Mouse (Mus musculus) adrenal gland (tissue): Measurements from ENCODE around the gene Hspb7.

Source experiments
- intact Hi-C: fragments of 180-260 bp; cut with DNase I; formaldehyde crosslinking; loops from one replicate; pipeline ENCODE4 v1.15.1; 2025
- long read RNA-seq, 2 experiments: library from polyadenylated mRNA; unstranded; transcript quantifications; one replicate each; pipeline ENCODE4 v2.0.0; 2020; ENCODE audit warnings: borderline replicate concordance in 1 of 2; ENCODE audit not compliant: insufficient replicate concordance in 1 of 2

Hspb7 gene
- long read RNA-seq, experiment 1, result 0 reads
- long read RNA-seq, experiment 2, result 0 reads

GRCm38 (mm10) chr4:141420192-141420829 is at the start of gene Hspb7:
Hspb7 (plus strand) TSS chr4:141420779.
- intact Hi-C loops, result no loop called here

GRCm38 (mm10) chr4:141372426-141372825 is 48.2 kb upstream of the Hspb7 start:
- intact Hi-C loops, result no loop called here

DNA sequence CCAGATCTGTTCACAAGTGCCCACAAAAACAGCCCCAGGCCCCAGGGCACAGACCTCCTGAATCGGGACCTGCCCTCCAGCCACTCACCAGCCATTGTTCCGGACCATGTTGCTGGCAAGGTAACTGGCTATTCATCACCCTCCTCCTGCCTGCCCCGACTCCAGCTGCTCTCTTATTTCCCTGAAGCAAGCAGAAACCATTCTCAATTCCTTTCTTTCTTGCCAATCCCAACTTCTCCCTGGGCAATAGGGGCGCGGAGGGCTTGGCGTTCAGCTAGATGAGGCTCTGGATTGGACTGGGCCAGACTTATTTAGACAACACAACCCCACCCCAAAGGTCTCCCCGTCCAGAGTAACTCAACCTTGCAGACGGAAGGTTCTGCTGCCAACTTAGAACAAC is 40.9 kb upstream of the Hspb7 start:
- intact Hi-C loops, result loop anchor here (10.0 kb wide), 1 partner anchor 465 kb away; the partner anchor contains the start of gene Ctrc

GRCm38 (mm10) chr4:141382406-141382805 is 38.2 kb upstream of the Hspb7 start:
- intact Hi-C loops, result loop anchor here (10.0 kb wide), 1 partner anchor 462 kb away; the partner anchor contains the start of gene Ctrc

DNA sequence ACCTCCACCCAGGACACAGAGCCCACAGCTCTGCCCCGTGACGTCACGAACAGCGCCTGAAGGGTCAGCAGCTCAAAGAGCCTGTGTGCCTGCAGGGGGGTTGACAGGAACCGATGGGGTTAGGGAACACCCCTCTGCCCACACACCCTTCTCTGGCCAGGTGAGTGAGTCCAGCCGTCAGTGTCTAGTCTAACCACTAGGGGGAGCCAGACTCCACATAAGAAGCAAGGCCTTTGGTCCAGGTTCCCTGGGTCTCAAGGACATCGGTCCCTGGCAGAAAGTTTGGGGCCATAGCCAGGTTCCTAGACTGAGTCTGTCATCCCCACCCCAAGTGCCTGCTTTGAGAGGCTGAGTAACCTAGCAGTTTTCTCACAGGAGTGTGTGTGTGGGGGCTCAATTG is 35.3 kb upstream of the Hspb7 start:
- intact Hi-C loops, result loop anchor here (5.0 to 10.0 kb wide), 2 partner anchors 47 to 460 kb away; partner anchors contain the start of gene Ctrc

DNA sequence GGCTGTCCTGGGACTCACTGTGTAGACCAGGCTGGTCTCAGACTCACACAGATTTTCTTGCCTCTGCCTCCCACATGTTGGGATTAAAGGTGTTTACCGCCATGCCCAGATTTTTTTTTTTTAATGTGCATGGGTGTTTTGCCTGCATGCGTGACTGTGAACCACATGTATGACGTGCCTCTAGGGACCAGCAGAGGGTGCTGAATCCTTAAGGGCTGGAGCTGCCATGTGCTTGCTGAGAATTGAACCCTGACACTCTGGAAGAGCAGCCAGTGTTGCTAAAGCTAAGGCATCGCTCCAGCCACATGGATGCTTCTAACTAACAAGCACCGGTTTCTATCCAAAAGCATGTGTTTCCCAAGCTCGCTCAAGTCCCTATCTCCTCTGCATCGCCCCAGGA is 34.4 kb upstream of the Hspb7 start:
- intact Hi-C loops, result loop anchor here (5.0 to 10.0 kb wide), 2 partner anchors 46 to 459 kb away; partner anchors contain the start of gene Ctrc

DNA sequence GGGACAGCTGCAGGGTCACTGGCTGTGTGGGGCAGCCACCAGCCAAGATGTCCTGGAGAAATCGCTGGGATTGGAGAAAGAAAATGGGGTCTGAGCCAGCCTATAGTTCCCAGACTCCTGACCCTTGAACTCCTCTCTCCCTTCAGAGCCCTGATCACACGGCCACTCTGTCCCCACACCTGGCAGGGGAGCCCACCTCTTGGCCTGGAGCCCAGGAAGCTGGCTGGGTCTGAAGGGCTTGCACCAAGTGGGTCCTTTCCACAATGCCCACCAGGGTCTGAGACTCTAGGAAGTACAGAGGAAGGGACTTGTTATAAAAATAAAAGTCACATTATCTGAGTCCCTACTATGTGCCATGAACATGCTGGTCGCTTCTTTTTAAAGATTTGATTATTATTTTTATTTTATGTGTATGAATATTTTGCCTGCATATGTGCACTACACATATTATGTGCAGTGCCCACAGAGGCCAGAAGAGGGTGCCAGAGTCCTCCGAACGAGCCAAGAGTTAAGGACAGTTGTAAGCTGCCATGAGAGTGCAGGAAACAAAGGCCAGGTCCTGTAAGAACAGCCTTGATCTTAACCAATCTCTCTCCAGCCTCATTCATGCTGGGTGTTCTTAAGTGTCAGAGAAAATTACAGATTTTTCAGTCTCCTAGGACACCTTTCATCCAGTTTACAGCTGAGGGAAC is 33.3 kb upstream of the Hspb7 start:
- intact Hi-C loops, result loop anchor here (5.0 to 10.0 kb wide), 2 partner anchors 45 to 458 kb away; partner anchors contain the start of gene Ctrc

GRCm38 (mm10) chr4:141387933-141388332 is 32.6 kb upstream of the Hspb7 start:
- intact Hi-C loops, result loop anchor here (5.0 to 10.0 kb wide), 2 partner anchors 44 to 457 kb away; partner anchors contain the start of gene Ctrc

- intact Hi-C loops, result loop anchor here (5.0 to 10.0 kb wide), 2 partner anchors 43 to 455 kb away; partner anchors contain the start of gene Ctrc
Measured at GRCm38 (mm10) chr4:141389366-141390150, 31.0 kb upstream of the Hspb7 start.

DNA sequence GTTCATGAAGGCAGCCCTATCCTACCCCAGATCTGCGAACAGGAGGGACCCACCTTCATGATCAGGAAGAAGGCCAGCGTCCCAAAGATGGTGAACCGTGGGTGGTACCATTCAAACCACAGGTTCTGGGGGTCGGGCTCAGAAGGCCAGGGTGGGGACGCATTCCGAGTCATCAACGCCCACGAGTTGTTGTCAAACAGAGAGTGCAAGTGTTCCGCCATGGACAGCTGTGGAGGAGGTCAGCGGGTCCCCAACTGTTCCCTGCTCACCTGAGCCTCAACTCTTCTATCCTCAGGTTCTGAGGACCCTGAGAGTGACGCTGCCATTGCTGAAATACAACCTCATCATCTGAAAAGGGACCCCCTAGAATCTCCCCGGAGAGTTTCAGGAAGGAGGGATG is 29.3 kb upstream of the Hspb7 start:
- intact Hi-C loops, result no loop called here

DNA sequence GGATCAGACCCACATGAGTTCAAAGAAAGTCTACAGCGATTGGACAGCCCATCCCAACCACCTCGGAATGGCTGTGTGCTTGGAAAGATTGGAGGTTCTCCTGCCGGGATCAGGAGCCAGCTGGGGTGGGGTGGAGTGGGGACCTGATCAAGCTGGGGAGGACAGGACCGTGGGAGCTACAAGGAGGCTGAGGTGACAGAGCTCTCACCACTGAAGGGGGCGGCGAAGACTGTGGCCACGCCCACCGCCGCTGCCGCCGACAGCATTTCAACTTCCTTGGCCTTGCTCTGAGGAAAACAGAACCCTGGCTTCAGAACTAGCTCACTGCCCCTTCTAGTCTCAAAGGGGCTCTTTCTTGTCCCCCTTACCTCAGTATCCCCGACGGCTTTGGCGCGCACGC is 25.8 kb upstream of the Hspb7 start:
- intact Hi-C loops, result no loop called here

DNA sequence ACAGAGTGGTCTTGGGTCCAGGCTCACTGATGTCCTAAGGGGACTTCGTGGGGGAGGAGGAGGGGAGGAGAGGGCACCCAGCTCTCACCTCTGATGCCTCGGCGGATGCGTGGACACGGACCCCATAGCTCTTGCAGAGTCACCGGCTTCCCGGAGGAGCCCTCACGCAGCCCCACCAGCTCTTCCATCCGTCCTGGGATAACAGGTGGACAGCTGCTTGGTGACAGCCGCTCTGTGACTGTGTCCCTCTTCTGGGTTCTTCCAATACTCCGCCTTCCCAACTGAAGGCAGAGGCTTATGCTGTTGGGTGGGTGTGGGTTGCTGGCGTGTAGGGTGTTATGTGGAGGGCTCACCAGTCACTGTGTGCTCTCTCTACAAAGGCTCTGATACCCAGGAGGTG is 22.7 kb upstream of the Hspb7 start:
- intact Hi-C loops, result no loop called here

DNA sequence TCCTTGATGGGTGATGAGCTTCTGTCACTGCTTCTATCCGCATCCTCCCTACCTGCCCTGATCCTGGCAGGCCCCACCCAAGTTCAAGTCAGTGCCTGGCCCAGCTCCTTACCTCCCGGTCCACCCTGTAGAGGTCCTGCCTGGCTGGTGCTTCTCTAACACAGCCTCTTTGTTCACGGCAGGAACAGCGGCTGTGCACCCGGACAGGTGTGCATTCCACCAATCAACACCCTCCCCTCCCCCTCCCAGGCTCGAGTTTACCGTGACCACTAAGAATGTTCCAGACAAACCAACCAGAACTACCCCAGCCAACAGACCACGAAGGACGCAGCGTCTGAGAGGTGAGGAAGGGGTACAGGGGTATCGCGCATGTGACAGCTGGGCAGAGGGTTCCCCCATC is 22.0 kb upstream of the Hspb7 start, which contains the start of gene Clcnka:
TSS of gene Clcnka (minus strand) at position 180 of the 400 bp plus-strand sequence.
- intact Hi-C loops, result no loop called here

DNA sequence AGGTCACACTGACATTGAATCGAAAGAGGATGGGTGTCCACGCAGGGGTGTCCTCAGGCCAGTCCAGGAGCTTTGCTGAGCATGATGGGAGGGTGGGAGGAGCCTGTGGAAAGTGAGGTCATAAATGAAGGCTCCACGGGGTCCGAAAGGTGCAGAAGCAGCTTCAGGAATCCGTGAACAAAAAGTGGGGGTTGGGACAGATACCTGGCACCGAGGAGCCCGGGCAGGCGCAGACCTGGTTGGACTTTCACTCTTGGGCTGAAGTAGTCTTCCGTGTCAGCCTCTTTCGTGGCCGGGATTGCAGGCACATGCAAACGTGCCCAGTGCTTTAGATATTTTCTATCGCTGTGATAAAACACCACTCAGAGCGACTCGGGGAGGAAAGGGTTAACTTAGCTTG is 20.4 kb upstream of the Hspb7 start:
- intact Hi-C loops, result loop anchor here (10.0 kb wide), 1 partner anchor 455 kb away; no protein-coding TSS in a partner anchor

GRCm38 (mm10) chr4:141404518-141405313 is 15.9 kb upstream of the Hspb7 start:
- intact Hi-C loops, result loop anchor here (2.0 to 10.0 kb wide), 2 partner anchors 26 to 450 kb away; no protein-coding TSS in a partner anchor

DNA sequence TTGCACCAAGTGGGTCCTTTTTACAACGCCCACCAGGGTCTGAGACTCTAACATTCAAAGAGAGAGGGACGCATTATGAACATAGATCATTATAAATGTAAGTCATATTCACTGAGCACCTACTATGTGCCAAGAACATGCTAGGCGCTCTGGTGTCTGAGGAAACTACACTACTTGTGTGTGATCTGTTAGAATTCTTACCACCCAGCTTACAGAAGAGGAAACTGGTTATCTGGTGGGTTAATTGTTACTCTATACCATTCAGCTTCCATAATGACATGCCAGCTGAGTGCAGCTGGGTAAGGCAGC is 15.3 kb upstream of the Hspb7 start:
- intact Hi-C loops, result loop anchor here (2.0 to 10.0 kb wide), 2 partner anchors 26 to 450 kb away; no protein-coding TSS in a partner anchor

DNA sequence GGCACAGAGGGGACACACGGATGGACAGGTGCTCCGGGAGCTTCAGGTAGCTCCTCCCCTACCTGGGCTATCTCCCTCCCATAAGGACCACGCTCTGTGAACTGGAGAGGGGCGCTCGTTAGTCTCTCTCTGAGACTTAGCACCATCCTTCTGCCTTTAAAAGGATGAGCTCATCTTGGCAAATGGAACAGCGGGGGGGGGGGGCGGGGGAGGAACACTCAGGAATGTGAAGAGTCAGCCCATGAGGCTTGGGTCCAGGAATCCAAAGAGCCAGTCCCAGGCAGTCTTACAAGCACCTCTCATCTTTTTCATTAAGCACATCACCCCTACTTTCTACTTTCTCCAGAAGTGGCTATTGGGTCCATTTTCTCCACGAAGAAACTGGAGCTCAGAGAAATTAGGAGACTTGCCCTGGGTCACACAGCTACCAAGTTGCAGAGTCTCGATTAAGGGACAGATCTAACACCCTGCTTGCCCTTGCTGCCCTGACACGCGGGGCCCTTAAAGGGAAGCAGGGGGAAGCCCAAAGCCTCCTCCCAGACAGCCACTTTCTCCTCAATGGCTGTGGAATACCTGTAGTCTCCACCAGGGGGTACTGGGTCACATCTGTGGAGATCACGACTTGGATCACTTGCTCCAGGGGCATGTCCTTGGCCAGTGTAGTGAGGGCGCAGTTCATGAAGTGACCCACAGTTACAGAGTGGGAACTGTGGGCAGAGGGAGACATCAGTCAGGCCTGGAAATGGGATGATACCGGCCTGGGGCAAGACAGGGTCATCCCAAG is 13.9 kb upstream of the Hspb7 start:
- intact Hi-C loops, result loop anchor here (2.0 to 10.0 kb wide), 2 partner anchors 170 to 448 kb away; no protein-coding TSS in a partner anchor

DNA sequence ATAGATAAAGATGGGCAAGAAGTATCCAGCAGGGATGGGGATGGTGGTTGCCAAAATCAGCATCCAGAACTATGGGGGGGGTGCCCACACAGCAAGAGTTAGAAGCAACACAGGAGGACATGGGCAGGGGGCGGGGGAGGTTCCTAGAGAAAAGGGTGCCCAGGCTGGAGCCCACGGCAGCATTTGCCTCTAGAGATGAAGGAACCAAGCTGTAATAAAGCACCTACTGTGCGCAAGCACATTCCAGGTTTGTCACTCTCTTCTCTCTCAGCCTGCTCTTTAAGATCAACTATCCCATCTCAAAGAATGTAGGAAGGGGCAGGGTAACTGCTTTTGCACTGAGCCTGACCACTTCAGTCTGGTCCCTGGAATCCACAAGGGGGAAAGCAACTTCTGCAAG is 12.0 kb upstream of the Hspb7 start:
- intact Hi-C loops, result loop anchor here (10.0 kb wide), 1 partner anchor 446 kb away; no protein-coding TSS in a partner anchor

GRCm38 (mm10) chr4:141411430-141411992 is 9.1 kb upstream of the Hspb7 start:
- intact Hi-C loops, result no loop called here
